Mouse (Mus musculus) gastrocnemius, adult 2 months (tissue): ENCODE measurements around the gene Stx4a. TPM values are rescaled to one million over a fixed set of nuclear protein-coding genes. Genes with fewer than 3 reads are reported as not detected.

Source experiments
- DNase-seq: peaks from one replicate; pipeline ENCODE4 v3.0.0; 2022
- H3K27ac ChIP-seq: fragments of 200-600 bp; 2 replicates; pipeline ENCODE4 v1.8.1; 2022; ENCODE audit warnings: mild to moderate bottlenecking
- H3K4me3 ChIP-seq: fragments of 200-600 bp; 2 replicates; pipeline ENCODE4 v1.8.1; 2022; ENCODE audit warnings: mild to moderate bottlenecking, moderate library complexity
- CTCF ChIP-seq: fragments of 200-600 bp; IDR thresholded peaks from 2 replicates; pipeline ENCODE4 v1.8.1; 2022; ENCODE audit warnings: antibody characterized with exemption, mild to moderate bottlenecking, moderate library complexity
- intact Hi-C: fragments of 180-260 bp; cut with DNase I; formaldehyde crosslinking; loops from one replicate; pipeline ENCODE4 v1.15.1; 2025
- total RNA-seq, 2 experiments: library from RNA; stranded (reverse); gene quantifications; 2 replicates each; pipeline ENCODE4 v1.2.3; 2021

Stx4a gene
- total RNA-seq, 2 experiments from 2014 or later = 55.4 to 59.0 TPM

DNA sequence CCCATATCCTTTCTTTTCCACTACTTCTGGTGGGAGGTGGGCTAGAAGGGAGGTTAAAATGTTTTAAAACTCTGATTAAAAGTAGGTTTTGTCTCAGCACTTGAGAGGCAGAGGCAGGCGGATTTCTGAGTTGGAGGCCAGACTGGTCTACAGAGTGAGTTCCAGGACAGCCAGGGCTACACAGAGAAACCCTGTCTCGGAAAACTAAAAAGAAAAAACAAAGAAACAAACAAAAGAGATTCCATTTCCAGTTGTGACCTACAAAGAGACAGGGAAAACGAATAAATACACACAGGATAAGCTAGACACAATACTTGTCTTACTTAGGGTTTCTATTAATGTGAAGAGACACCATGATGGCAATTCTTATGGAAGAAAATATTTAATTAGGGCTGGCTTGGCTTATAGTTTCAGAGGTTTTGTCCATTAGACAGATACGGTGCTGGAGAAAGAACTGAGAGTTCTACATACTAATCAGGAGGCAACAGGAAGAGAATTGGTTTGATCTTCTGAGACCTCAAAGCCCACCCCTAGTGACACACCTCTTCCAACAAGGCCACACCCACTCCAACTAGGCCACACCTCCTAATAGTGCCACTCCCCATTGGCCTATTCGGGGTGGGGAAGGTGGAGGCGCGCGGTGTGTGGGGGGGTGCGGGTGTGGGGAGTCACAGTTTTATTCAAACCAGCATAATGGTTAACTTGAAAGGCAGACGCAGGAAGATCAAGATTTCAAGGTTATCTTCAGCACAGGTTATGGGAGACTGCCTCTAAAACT, 74.3 kb downstream of the Stx4a start:
- TF ChIP-seq CTCF = no peak
- H3K4me3 ChIP-seq = no peak overlapping the region
- DNase-seq = no peak
- H3K27ac ChIP-seq = no peak overlapping the region
- intact Hi-C loops = loop anchor here (5.0 kb wide), 1 partner anchor 39 kb away; no protein-coding TSS in a partner anchor

Other genes with a start within 250 kb of the Stx4a start
- 1 to 10 TPM; 1.7 to 2.4 TPM for gene Ccdc189, start 235.7 kb upstream of the Stx4a start, total RNA-seq
- gene Rnf40, start 235.5 kb upstream of the Stx4a start, total RNA-seq = 10 to 100 TPM; 33.3 to 34.6 TPM
- 1 to 10 TPM; 9.3 TPM for gene Zfp629, start 208.5 kb upstream of the Stx4a start, total RNA-seq
- gene Bcl7c, start 115.4 kb upstream of the Stx4a start, total RNA-seq = 10 to 100 TPM; 26.7 to 32.9 TPM
- gene Ctf1, start 111.6 kb upstream of the Stx4a start, total RNA-seq = 10 to 100 TPM; 16.8 to 18.1 TPM
- gene Ctf2, start 92.1 kb upstream of the Stx4a start, total RNA-seq = not detected
- gene Fbxl19, start 79.8 kb upstream of the Stx4a start, total RNA-seq = 1 to 10 TPM; 1.2 to 2.0 TPM
- gene Orai3, start 54.5 kb upstream of the Stx4a start, total RNA-seq = 10 to 100 TPM; 10.1 to 11.7 TPM
- gene Setd1a, start 47.6 kb upstream of the Stx4a start, total RNA-seq = 10 to 100 TPM; 15.3 to 20.8 TPM
- gene Gm49388, start 38.7 kb upstream of the Stx4a start, total RNA-seq = 1 to 10 TPM; 1.9 to 2.1 TPM
- 1 to 10 TPM; 4.7 to 6.2 TPM for gene Hsd3b7, start 23.7 kb upstream of the Stx4a start, total RNA-seq
- 1 to 10 TPM; 1.0 TPM for gene Stx1b, start 255 bp downstream of the Stx4a start, total RNA-seq
- 10 to 100 TPM; 11.8 to 15.4 TPM for gene Zfp646, start 51.9 kb downstream of the Stx4a start, total RNA-seq
- 1 to 10 TPM; 3.3 to 5.0 TPM for gene Zfp668, start 52.5 kb downstream of the Stx4a start, total RNA-seq
- gene Prss53, start 66.7 kb downstream of the Stx4a start, total RNA-seq = 1 to 10 TPM; 1.2 to 2.0 TPM
- not detected for gene Gm21974, start 71.2 kb downstream of the Stx4a start, total RNA-seq
- 10 to 100 TPM in 1 of 2 experiments, 1 to 10 TPM in 1; 9.2 to 12.6 TPM for gene Vkorc1, start 71.3 kb downstream of the Stx4a start, total RNA-seq
- 100 to 1,000 TPM; 169 to 177 TPM for gene Bckdk, start 79.8 kb downstream of the Stx4a start, total RNA-seq
- 10 to 100 TPM; 24.3 to 26.6 TPM for gene Kat8, start 88.2 kb downstream of the Stx4a start, total RNA-seq
- gene Prss8, start 105.8 kb downstream of the Stx4a start, total RNA-seq = not detected
- gene Prss36, start 122.4 kb downstream of the Stx4a start, total RNA-seq = 1 to 10 TPM; 6.0 to 7.1 TPM
- 10 to 100 TPM; 77.8 to 99.5 TPM for gene Fus, start 143.2 kb downstream of the Stx4a start, total RNA-seq
- gene Pycard, start 169.6 kb downstream of the Stx4a start, total RNA-seq = under 1 TPM; 0.38 to 0.89 TPM
- gene Trim72, start 179.7 kb downstream of the Stx4a start, total RNA-seq = 100 to 1,000 TPM; 186 to 238 TPM
- 1 to 10 TPM; 1.0 to 1.9 TPM for gene Itgam, start 238.3 kb downstream of the Stx4a start, total RNA-seq
- not detected for gene Gm49368, start 238.4 kb downstream of the Stx4a start, total RNA-seq